Mouse (Mus musculus) spleen, embryonic (tissue): Measurements from ENCODE around the gene Ube2d3.
"Not testable (repeated sequence)": the region's sequence is repeated elsewhere in the genome, so short reads cannot be mapped to it uniquely, and the experiment has no call there.

Source experiments
- CTCF ChIA-PET: fragments of 350-600 bp; sonication (Branson Sonifier 250); formaldehyde crosslinking; loops from one replicate; lab custom pipeline; 2022; lab: Charles Lee

Ube2d3 gene

GRCm38 (mm10) chr3:135436901-135437616, 890 bp upstream of the Ube2d3 start:
- CTCF ChIA-PET: interaction anchor here (2.9 kb wide), 1 partner anchor 10 kb away, joined by 9 read pairs; no protein-coding TSS in a partner anchor

GRCm38 (mm10) chr3:135438531-135438912, 573 bp downstream of the Ube2d3 start:
- CTCF ChIA-PET: interaction anchor here (2.9 kb wide), 1 partner anchor 11 kb away, joined by 9 read pairs; no protein-coding TSS in a partner anchor

GRCm38 (mm10) chr3:135438913-135439531, 1.1 kb downstream of the Ube2d3 start:
- CTCF ChIA-PET: interaction anchor here (2.9 kb wide), 1 partner anchor 11 kb away, joined by 9 read pairs; no protein-coding TSS in a partner anchor

GRCm38 (mm10) chr3:135439651-135440050, 1.7 kb downstream of the Ube2d3 start:
- CTCF ChIA-PET: no interaction called here

- CTCF ChIA-PET: interaction anchor here (0.6 kb wide), 1 partner anchor 15 kb away, joined by 5 read pairs; no protein-coding TSS in a partner anchor
These were observed 2.3 kb downstream of the Ube2d3 start for GRCm38 (mm10) chr3:135440221-135440620.

- CTCF ChIA-PET: interaction anchor here (0.6 kb wide), 1 partner anchor 15 kb away, joined by 5 read pairs; no protein-coding TSS in a partner anchor
These were observed 2.7 kb downstream of the Ube2d3 start for GRCm38 (mm10) chr3:135440621-135441020.

- CTCF ChIA-PET: no interaction called here
These were observed 7.0 kb downstream of the Ube2d3 start for GRCm38 (mm10) chr3:135444930-135445329.

- CTCF ChIA-PET: interaction anchor here (0.6 kb wide), 1 partner anchor 635 kb away, joined by 3 read pairs; no protein-coding TSS in a partner anchor
These were observed 21.0 kb downstream of the Ube2d3 start for GRCm38 (mm10) chr3:135458981-135459380.

- CTCF ChIA-PET: no interaction called here
These were observed 30.5 kb downstream of the Ube2d3 start for GRCm38 (mm10) chr3:135468402-135468801.

GRCm38 (mm10) chr3:135469146-135469545, 31.2 kb downstream of the Ube2d3 start:
- CTCF ChIA-PET: no interaction called here

- CTCF ChIA-PET: no interaction called here
These were observed 32.0 kb downstream of the Ube2d3 start for GRCm38 (mm10) chr3:135469974-135470373.

- CTCF ChIA-PET: no interaction called here
These were observed 32.9 kb downstream of the Ube2d3 start for GRCm38 (mm10) chr3:135470823-135471222.

- CTCF ChIA-PET: interaction anchor here (1.0 kb wide), 1 partner anchor 61 kb away, joined by 6 read pairs; no protein-coding TSS in a partner anchor
These were observed 37.1 kb downstream of the Ube2d3 start for GRCm38 (mm10) chr3:135475025-135475424.

GRCm38 (mm10) chr3:135476286-135476685, 38.3 kb downstream of the Ube2d3 start:
- CTCF ChIA-PET: no interaction called here

GRCm38 (mm10) chr3:135476977-135477376, 39.0 kb downstream of the Ube2d3 start:
- CTCF ChIA-PET: interaction anchor here (0.7 kb wide), 1 partner anchor 48 kb away, joined by 3 read pairs; no protein-coding TSS in a partner anchor

- CTCF ChIA-PET: not testable (repeated sequence)
These were observed 41.1 kb downstream of the Ube2d3 start for GRCm38 (mm10) chr3:135479090-135479489.

- CTCF ChIA-PET: no interaction called here
These were observed 42.8 kb downstream of the Ube2d3 start for GRCm38 (mm10) chr3:135480767-135481166.

GRCm38 (mm10) chr3:135481608-135482007, 43.7 kb downstream of the Ube2d3 start:
- CTCF ChIA-PET: interaction anchor here (1.0 kb wide), 1 partner anchor 63 kb away, joined by 3 read pairs; no protein-coding TSS in a partner anchor

- CTCF ChIA-PET: interaction anchor here (0.8 kb wide), 1 partner anchor 23 kb away, joined by 6 read pairs; no protein-coding TSS in a partner anchor
These were observed 46.7 kb downstream of the Ube2d3 start for GRCm38 (mm10) chr3:135484650-135485049.

GRCm38 (mm10) chr3:135485128-135485899, 47.4 kb downstream of the Ube2d3 start, which contains the start of gene Manba:
TSS of gene Manba (plus strand) at chr3:135485611.
- CTCF ChIA-PET: interaction anchor here (0.6 to 0.8 kb wide), 3 partner anchors 24 to 124 kb away, joined by 3 to 9 read pairs (median 6); no protein-coding TSS in a partner anchor

- CTCF ChIA-PET: interaction anchor here (0.6 to 0.7 kb wide), 2 partner anchors 96 to 123 kb away, joined by 3 to 9 read pairs; no protein-coding TSS in a partner anchor
These were observed 47.9 kb downstream of the Ube2d3 start for GRCm38 (mm10) chr3:135485900-135486241.
